Mouse (Mus musculus) lung, embryonic 15.5 days (tissue): ENCODE measurements at regions not wholly inside any gene's neighbourhood (a gene's known extent, or its start where the extent isn't known, plus 50 kb on each side); places are given as distances from the start of the nearest gene placed in this dataset.

ENCODE experiments used
- ATAC-seq: fragments of 200-750 bp; cut with Nextera tagmentation; 2 replicates; pipeline ENCODE4 v1.8.0; 2017; ENCODE audit warnings: moderate number of reproducible peaks, borderline replicate concordance; ENCODE audit not compliant: low FRiP score, low TSS enrichment; ENCODE audit errors: extremely low read depth
- H3K27ac ChIP-seq: fragments of 300-500 bp; sonication (generic); 2 replicates; pipeline ENCODE4 v1.5.1; 2015; ENCODE audit warnings: moderate library complexity, mild to moderate bottlenecking, inconsistent platforms
- H3K27me3 ChIP-seq: fragments of 300-500 bp; sonication (generic); 2 replicates; pipeline ENCODE4 v1.6.1; 2015; ENCODE audit warnings: inconsistent platforms
- H3K36me3 ChIP-seq: fragments of 300-500 bp; sonication (generic); 2 replicates; pipeline ENCODE4 v1.6.1; 2015; ENCODE audit warnings: inconsistent platforms
- H3K4me1 ChIP-seq: fragments of 300-500 bp; sonication (generic); 2 replicates; pipeline ENCODE4 v1.6.1; 2015; ENCODE audit warnings: inconsistent platforms
- H3K4me2 ChIP-seq: fragments of 300-500 bp; sonication (generic); 2 replicates; pipeline ENCODE4 v1.6.1; 2015; ENCODE audit warnings: inconsistent platforms, mild to moderate bottlenecking, moderate library complexity
- H3K4me3 ChIP-seq: fragments of 300-500 bp; sonication (generic); 2 replicates; pipeline ENCODE4 v1.5.1; 2015; ENCODE audit warnings: mild to moderate bottlenecking, inconsistent platforms
- H3K9ac ChIP-seq: fragments of 300-500 bp; sonication (generic); 2 replicates; pipeline ENCODE4 v1.6.1; 2015; ENCODE audit warnings: inconsistent platforms
- H3K9me3 ChIP-seq: fragments of 300-500 bp; sonication (generic); 2 replicates; pipeline ENCODE4 v1.6.1; 2016; ENCODE audit warnings: inconsistent platforms
- WGBS: fragments of 180-500 bp; shearing (Covaris S2); methylation state at CpG from one replicate; pipeline ENCODE4 v1.1.7; 2015; 5-methylcytosine and 5-hydroxymethylcytosine counted together

DNA sequence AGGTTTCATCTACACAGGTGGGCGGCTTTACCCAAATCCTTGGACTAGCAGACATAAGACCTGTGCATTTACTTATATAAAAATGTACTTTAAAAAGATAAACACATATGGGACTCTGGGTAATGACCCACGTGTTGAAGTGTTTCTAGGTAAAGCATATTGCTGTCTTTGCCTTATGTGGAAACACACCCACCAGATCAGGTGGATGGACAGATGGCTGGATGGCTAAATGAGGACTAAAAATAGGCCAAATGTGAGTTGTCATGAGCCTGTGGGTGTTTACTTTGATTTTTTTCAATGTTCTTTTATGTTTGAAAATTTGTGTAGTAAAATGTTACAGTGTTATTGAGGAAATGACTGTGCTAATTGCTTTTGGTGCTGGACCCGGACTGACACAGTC is 99.2 kb upstream of the Aldh1b1 start:
- Histone ChIP-seq H3K4me2 (no peak overlapping the region), H3K27ac (no peak overlapping the region), H3K27me3 (no peaks in the 10 kb centered on the region), H3K9ac (no peak overlapping the region), H3K4me3 (no peak overlapping the region), H3K9me3 (no peaks in the 10 kb centered on the region), H3K36me3 (no peaks in the 10 kb centered on the region), H3K4me1 (no peaks in the 10 kb centered on the region)
- ATAC-seq: no peak
- WGBS: 63% methylated on average over 3 of the region's 3 CpGs

DNA sequence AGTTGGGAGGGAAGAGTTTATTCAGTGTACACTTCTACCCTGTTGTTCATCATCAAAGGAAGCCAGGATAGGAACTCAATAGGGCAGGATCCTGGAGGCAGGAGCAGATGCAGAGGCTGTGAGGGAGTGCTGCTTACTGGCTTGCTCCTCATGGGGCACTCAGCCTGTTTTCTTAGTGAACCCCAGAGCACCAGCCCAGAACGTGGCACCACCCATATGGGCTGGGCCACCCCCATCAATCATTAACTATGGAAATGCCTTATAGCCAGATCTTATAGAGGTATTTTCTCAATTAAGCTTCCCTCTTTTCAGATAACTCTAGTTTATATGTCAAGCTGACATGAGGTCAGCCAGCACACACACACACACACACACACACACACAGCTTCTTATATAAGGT is 103.6 kb upstream of the Aldh1b1 start:
- Histone ChIP-seq H3K36me3 (no peaks in the 10 kb centered on the region), H3K4me3 (no peak overlapping the region), H3K9ac (no peak overlapping the region), H3K4me2 (no peak overlapping the region), H3K9me3 (no peaks in the 10 kb centered on the region), H3K4me1 (no peaks in the 10 kb centered on the region), H3K27ac (no peak overlapping the region), H3K27me3 (no peaks in the 10 kb centered on the region)
- no peak for ATAC-seq
- 15% methylated on average over 1 of the region's 1 CpGs for WGBS

DNA sequence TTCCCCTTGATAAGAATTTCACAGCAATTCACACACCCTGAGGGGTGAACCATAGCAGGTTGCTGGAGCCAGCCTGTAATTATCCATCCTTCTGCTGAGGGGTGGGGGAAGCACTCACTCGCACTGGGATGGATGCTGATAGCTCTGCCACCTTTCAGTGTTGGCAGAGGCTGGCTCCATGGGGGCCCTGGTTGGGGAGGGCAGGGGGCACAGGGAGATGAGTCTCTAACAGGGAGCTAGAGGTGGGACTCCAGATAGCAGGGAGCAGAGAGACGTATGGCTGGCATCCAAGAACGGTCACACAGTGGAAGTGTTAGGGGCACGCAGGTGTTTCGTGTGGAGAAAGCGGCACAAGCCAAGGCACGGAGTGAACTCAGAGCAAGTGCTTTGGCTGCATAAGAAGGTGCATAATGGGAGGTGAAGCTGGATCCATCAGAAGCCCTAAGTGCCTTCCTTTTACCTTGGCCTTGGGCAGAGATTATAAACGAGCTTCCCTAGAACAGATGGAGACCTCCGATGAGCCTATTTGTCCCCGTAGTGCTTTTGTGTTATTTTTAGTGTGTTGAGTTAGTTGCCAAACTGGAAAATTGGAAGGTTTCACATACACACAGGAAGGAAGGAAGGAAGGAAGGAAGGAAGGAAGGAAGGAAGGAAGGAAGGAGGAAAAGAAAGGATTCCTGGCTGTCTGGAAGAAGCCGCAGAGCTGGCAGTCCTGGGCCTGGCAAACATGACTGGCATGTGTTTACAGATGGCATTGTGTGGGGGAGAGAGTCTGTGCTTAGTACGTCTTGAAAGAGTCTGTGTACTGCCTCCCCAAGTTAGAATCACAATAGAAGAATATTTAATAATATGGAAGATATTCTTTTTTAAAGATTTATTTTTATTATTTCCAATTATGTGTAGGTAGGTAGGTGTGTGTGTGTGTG is 108.6 kb upstream of the Aldh1b1 start:
- Histone ChIP-seq H3K9ac (no peak overlapping the region), H3K9me3 (no peaks in the 10 kb centered on the region), H3K4me2 (no peak overlapping the region), H3K4me1 (no peaks in the 10 kb centered on the region), H3K4me3 (no peak overlapping the region), H3K27me3 (no peaks in the 10 kb centered on the region), H3K36me3 (no peaks in the 10 kb centered on the region), H3K27ac (no peak overlapping the region)
- ATAC-seq: no peak
- WGBS: 56% methylated on average over 12 of the region's 12 CpGs

DNA sequence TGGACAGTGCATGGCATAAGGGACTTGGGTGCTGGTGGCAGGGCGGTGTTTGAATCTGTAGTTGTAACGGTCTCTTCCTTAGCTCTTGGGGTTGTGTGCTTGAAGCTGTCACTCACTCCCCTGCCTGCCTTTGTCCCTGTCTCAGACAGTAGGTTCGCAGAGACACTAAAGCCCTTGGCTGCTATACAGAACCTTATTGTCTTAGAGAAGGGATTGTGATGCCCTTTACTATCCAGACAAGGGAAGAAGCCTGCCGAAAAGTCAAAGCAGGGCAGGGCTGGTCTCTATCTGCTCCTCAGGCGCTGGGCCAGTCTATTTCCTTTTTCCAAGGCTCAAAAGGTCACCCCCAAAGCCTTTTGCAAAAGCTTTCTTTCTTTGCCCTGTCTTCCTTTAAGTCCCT is 109.2 kb upstream of the Aldh1b1 start:
- no peaks in the 10 kb centered on the region for H3K4me1 ChIP-seq
- H3K9me3 ChIP-seq: no peaks in the 10 kb centered on the region
- H3K27me3 ChIP-seq: no peaks in the 10 kb centered on the region
- ATAC-seq: no peak
- H3K4me2 ChIP-seq: no peak overlapping the region
- no peaks in the 10 kb centered on the region for H3K36me3 ChIP-seq
- no peak overlapping the region for H3K27ac ChIP-seq
- no peak overlapping the region for H3K9ac ChIP-seq
- 47% methylated on average over 5 of the region's 5 CpGs for WGBS
- H3K4me3 ChIP-seq: no peak overlapping the region

DNA sequence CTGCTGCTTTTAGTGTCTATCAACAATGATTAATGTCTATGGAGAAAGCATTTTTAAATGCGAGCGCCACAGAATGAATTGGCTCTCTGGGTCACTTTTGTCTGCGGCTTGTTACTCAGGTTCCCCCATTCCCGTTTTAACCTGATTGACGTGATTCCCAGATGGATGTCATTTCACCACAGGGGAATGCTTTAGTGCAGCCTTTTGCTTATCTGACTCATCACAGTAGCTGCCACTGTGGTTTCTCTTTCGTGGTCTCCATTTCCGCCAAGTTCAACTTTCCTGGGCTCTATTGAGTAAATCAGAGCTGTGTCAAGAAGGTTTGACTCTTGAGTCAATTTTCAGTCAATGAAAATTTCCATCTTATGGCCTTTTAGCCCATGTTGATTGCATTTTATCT is 110.6 kb upstream of the Aldh1b1 start:
- no peak overlapping the region for H3K4me2 ChIP-seq
- H3K27ac ChIP-seq: no peak overlapping the region
- no peak overlapping the region for H3K9ac ChIP-seq
- H3K36me3 ChIP-seq: no peaks in the 10 kb centered on the region
- H3K4me1 ChIP-seq: no peaks in the 10 kb centered on the region
- no peak overlapping the region for H3K4me3 ChIP-seq
- H3K27me3 ChIP-seq: no peaks in the 10 kb centered on the region
- 70% methylated on average over 7 of the region's 7 CpGs for WGBS
- H3K9me3 ChIP-seq: no peaks in the 10 kb centered on the region
- ATAC-seq: no peak

DNA sequence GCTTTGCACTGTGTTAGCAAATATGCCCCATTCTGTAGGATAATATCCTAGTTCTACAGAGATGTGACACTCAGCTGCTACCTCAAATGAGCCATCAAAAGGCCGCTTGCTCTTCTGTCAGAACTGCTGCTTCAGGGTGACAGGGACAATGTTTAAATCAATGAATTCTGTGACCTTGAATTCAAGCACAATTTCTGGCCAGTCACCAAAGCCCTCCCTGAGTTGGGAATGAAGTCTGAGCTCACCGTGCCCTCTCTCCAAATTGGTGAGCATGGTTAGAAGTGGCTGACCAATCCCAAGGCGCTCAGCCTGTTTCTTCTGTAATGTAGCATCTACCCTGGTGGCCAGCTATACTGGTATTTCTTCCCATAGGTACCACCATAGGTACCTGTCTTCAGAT is 113.8 kb upstream of the Aldh1b1 start:
- no peak overlapping the region for H3K4me3 ChIP-seq
- 74% methylated on average over 3 of the region's 3 CpGs for WGBS
- no peak overlapping the region for H3K27ac ChIP-seq
- H3K9ac ChIP-seq: no peak overlapping the region
- no peaks in the 10 kb centered on the region for H3K36me3 ChIP-seq
- ATAC-seq: no peak
- H3K4me1 ChIP-seq: no peaks in the 10 kb centered on the region
- no peaks in the 10 kb centered on the region for H3K9me3 ChIP-seq
- no peak overlapping the region for H3K4me2 ChIP-seq
- no peaks in the 10 kb centered on the region for H3K27me3 ChIP-seq

DNA sequence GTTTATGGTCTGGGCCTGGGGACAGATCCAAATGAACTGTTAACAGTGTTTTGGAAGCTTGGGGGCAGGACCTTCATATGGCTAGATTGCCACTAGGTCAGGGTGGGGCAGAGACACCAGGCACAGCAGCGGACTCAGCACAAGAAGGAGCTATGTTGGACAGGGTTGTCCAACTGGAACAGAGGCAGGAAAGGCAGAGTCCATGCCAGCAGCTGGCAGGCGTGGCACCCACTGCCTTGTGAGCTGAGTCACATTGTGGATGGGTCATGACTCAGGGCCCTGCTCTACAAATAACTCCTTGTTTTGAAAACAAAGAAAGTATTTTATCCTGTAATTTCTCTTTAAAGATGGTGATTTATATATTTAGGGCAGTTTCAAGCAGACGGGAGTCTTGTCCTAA is 115.6 kb upstream of the Aldh1b1 start:
- Histone ChIP-seq H3K4me1 (no peaks in the 10 kb centered on the region), H3K9me3 (no peaks in the 10 kb centered on the region), H3K27ac (no peak overlapping the region), H3K36me3 (no peaks in the 10 kb centered on the region), H3K4me3 (no peak overlapping the region), H3K27me3 (no peaks in the 10 kb centered on the region), H3K9ac (no peak overlapping the region), H3K4me2 (no peak overlapping the region)
- ATAC-seq: no peak
- WGBS: 75% methylated on average over 3 of the region's 3 CpGs

DNA sequence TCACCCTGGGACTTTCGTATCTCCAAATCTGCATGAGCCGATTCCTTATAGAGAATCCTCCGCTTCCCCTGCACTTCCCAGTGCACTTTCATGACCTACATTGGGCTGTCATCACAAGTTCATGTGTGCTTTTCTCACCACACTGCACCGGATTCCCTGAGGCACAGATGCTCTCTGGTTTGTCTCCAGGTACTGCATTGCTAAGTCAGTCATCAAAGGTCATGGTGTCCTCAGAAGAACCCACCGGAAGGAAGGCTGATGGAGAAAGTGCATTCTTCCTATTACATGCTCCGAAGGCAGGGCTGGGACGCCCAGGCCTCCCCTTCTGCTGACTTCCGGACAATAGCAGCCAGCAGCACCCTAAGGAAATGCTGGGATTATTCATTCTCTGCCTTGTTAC is 116.1 kb upstream of the Aldh1b1 start:
- Histone ChIP-seq H3K4me1 (no peaks in the 10 kb centered on the region), H3K36me3 (no peaks in the 10 kb centered on the region), H3K4me2 (no peak overlapping the region), H3K9me3 (no peaks in the 10 kb centered on the region), H3K27ac (no peak overlapping the region), H3K27me3 (no peaks in the 10 kb centered on the region), H3K4me3 (no peak overlapping the region), H3K9ac (no peak overlapping the region)
- ATAC-seq: no peak
- WGBS: 81% methylated on average over 8 of the region's 8 CpGs

DNA sequence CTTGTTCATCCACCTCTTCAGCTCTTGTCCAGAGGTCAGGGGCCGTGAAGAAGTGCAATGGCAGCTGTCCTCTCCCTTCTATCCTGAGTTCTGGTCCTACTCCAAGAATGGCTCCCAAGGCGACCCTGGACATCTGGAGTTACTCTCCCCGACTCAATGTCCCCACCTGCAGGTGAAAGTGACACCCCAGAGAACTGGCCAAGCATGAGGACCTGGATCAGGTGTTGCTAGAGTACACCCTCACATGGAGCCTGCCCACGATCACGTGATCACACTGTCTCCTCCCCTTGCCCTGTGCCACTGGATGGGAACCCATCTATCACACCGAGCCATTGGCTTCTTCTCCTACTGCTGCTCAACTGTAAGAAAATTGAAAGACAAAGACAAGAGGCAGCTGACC is 122.7 kb upstream of the Aldh1b1 start:
- H3K27me3 ChIP-seq: no peaks in the 10 kb centered on the region
- H3K9ac ChIP-seq: no peak overlapping the region
- H3K9me3 ChIP-seq: no peaks in the 10 kb centered on the region
- H3K27ac ChIP-seq: no peak overlapping the region
- WGBS: 57% methylated on average over 6 of the region's 6 CpGs
- H3K4me1 ChIP-seq: no peaks in the 10 kb centered on the region
- H3K4me2 ChIP-seq: no peak overlapping the region
- H3K36me3 ChIP-seq: no peaks in the 10 kb centered on the region
- no peak overlapping the region for H3K4me3 ChIP-seq
- 0 out of 2 replicates have a peak, but pooled peaks have one; percentile 41 for ATAC-seq

DNA sequence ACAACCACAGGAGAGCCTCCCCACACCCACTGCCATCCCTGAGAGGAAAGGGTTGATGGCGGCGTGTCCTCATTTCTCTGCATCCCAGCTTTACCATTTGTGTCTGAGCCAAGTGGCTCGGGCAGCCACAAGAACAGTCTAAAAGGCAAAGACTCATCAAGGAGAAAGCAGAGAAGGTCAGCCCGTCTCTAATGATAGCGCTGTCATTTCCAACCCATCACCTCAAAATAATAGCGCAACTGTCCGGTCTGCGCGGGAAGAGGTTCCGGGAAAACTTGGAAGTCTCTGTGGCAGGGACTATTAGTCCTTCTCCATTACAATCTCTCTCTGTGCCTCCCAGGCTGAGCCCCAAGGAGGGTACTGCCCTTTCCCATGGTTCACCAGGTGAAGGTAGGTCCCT is 124.5 kb upstream of the Aldh1b1 start:
- Histone ChIP-seq H3K27me3 (no peaks in the 10 kb centered on the region), H3K36me3 (no peaks in the 10 kb centered on the region), H3K4me3 (no peak overlapping the region), H3K4me2 (no peak overlapping the region), H3K4me1 (no peaks in the 10 kb centered on the region), H3K9me3 (no peaks in the 10 kb centered on the region), H3K9ac (no peak overlapping the region), H3K27ac (no peak overlapping the region)
- 78% methylated on average over 10 of the region's 10 CpGs for WGBS
- no peak for ATAC-seq

DNA sequence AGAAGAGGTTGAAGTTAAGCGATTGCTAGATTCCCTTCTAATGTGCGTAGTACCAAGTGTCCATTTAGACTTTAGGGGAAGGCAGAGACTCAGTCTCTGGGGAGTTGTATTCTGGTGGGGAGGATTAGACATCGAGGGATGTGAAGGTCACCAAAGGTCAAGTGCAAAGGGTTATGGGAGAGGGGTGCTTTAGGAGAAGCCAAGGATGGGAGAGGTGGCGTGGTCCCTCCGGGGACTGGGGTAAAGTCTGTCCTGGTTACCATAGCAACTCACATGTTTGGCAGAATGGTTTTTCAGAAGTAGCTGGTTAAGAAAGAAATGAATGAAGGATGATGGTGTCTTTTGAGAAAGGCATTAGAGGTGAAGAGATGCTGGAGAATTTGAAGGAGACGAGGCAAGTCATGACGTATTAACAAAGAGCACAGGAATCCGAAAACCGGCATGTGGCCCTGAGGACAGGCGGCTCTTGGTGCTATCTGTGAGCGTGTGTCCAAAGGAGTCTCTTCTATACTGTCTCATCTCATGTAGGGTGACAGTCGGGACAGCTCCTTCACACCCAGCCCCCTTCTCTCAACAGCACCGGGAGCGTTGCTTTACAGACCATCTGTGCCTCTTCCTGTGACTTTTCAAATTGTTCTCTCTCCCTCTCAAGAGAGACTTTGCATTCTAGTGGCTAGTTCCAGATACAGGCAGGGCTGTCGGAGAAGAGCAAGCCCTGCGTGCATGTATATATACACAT is 125.6 kb upstream of the Aldh1b1 start:
- no peak overlapping the region for H3K27ac ChIP-seq
- no peak overlapping the region for H3K4me2 ChIP-seq
- ATAC-seq: peak; percentile 49; the same call in 1 of the 2 replicates
- H3K9ac ChIP-seq: no peak overlapping the region
- no peak overlapping the region for H3K4me3 ChIP-seq
- 46% methylated on average over 16 of the region's 16 CpGs for WGBS
- H3K9me3 ChIP-seq: no peaks in the 10 kb centered on the region
- no peaks in the 10 kb centered on the region for H3K4me1 ChIP-seq
- no peaks in the 10 kb centered on the region for H3K27me3 ChIP-seq
- no peaks in the 10 kb centered on the region for H3K36me3 ChIP-seq

DNA sequence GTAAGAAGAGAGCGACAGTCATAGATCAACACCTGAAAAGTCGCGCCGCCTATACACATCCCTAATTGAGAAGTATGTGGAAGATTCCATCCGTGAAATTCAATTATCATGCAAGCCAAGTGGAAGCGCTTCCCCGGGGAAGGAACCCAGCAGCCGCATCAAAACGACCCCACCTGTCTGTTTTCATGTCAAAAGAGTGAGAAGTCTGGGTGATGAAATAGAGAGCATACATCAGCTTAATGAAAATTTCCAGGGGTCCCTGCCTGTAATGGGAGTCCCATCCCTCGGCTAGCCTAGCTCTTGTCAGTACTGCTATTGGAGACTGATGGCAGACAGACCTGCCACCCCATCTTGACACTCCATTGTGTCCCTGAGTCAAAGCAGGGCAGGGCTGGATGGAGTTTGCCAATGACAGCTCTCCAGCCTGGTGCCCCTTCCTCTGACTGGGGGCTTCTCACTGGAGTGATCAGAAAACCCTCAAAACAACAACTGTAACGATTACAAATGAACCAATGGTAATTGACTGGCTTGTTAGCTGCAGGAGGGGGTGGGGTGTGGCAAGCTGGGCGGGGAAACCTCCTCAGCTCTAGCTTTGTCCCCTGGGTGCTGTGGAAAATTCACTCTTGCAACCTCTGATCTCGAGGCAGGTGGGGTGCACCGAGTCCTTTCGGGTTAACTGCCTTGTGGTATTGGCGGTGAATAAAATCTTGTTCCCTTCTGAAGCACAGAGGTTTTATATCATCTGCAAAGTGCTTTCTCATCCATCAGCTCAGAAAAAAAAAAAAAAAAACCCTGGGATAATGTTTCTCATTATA is 126.4 kb upstream of the Aldh1b1 start:
- no peaks in the 10 kb centered on the region for H3K4me1 ChIP-seq
- no peak overlapping the region for H3K4me3 ChIP-seq
- no peak overlapping the region for H3K9ac ChIP-seq
- no peaks in the 10 kb centered on the region for H3K36me3 ChIP-seq
- no peaks in the 10 kb centered on the region for H3K9me3 ChIP-seq
- 60% methylated on average over 16 of the region's 16 CpGs for WGBS
- ATAC-seq: no peak
- H3K4me2 ChIP-seq: no peak overlapping the region
- H3K27ac ChIP-seq: no peak overlapping the region
- no peaks in the 10 kb centered on the region for H3K27me3 ChIP-seq
